Mouse (Mus musculus): ENCODE results near the gene Ldhd. TPM values are rescaled to one million over a fixed set of nuclear protein-coding genes. Genes with fewer than 3 reads are reported as not detected.

The Ldhd gene
- polyA plus RNA-seq, 1 experiment from 2014 or later: 0.91 TPM

Other genes with a start within 250 kb of the Ldhd start
- gene Fa2h, start 236.6 kb downstream of the Ldhd start, polyA plus RNA-seq (2015; fragmentation: Nextera tagmentation; extraction: Ambion mirVana): 0.63 and 0.96 TPM in 2 replicates
- 7.3 and 8.1 TPM in 2 replicates for gene Wdr59, start 108.3 kb downstream of the Ldhd start, polyA plus RNA-seq (2015; fragmentation: Nextera tagmentation; extraction: Ambion mirVana)
- gene Znrf1, start 94.3 kb downstream of the Ldhd start, polyA plus RNA-seq (2015; fragmentation: Nextera tagmentation; extraction: Ambion mirVana): 102 and 106 TPM in 2 replicates
- 25.1 and 25.9 TPM in 2 replicates for gene Zfp1, start 13.0 kb upstream of the Ldhd start, polyA plus RNA-seq (2015; fragmentation: Nextera tagmentation; extraction: Ambion mirVana)
- gene Ctrb1, start 60.6 kb upstream of the Ldhd start, polyA plus RNA-seq (2015; fragmentation: Nextera tagmentation; extraction: Ambion mirVana): 1.00 and 1.9 TPM in 2 replicates
- gene Bcar1, start 113.4 kb upstream of the Ldhd start, polyA plus RNA-seq (2015; fragmentation: Nextera tagmentation; extraction: Ambion mirVana): 46.5 and 54.2 TPM in 2 replicates
- 201 TPM in 2 replicates for gene Cfdp1, start 223.9 kb upstream of the Ldhd start, polyA plus RNA-seq (2015; fragmentation: Nextera tagmentation; extraction: Ambion mirVana)
- gene Tmem170, start 246.4 kb upstream of the Ldhd start, polyA plus RNA-seq (2015; fragmentation: Nextera tagmentation; extraction: Ambion mirVana): 4.3 and 4.9 TPM in 2 replicates